Mouse (Mus musculus) G1E (cell line): ENCODE measurements around the gene Rcn1.

Source experiments
- CTCF ChIP-seq: IDR thresholded peaks from 2 replicates; pipeline ENCODE4 v1.5.1; 2012; ENCODE audit warnings: low read depth, low read length, inconsistent platforms, mixed read lengths
- GATA1 ChIP-seq: IDR thresholded peaks from 2 replicates; pipeline ENCODE4 v1.6.1; 2012; ENCODE audit warnings: borderline replicate concordance, low read length, inconsistent platforms, mixed read lengths
- TAL1 ChIP-seq: conservative IDR thresholded peaks from 2 replicates; pipeline ENCODE4 v1.6.1; 2012; ENCODE audit warnings: low read depth, low read length, inconsistent platforms, mixed read lengths

DNA sequence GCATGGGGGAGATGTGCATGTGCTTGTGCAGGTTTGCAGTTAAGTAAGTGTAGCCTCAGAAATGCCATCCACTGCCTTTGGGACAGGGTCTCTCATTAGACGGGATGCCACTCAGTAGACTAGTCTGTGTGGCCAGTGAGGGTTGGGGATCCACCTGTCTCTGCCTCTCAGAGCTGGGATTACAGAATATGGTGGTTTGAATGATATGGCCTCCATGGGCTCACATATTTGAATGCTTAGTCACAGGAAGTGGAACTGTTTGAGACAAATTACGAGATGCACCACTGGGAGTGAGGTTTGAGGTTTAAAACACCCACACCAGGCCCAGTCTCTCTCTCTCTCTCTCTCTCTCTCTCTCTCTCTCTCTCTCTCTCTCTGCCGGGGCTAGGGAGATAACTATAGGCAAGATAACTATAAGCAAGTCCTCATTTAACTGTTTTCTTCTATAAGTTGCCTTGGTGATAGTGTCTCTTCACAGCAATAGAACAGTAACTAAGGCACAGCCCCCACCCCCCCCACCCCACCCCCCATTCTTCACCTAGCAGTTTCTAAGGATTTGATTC is 18.3 kb downstream of the Rcn1 start:
- TF ChIP-seq GATA1 (no peak), CTCF (no peak), TAL1 (no peak)
